Mouse (Mus musculus): ENCODE measurements around the gene Pigx.

DNA sequence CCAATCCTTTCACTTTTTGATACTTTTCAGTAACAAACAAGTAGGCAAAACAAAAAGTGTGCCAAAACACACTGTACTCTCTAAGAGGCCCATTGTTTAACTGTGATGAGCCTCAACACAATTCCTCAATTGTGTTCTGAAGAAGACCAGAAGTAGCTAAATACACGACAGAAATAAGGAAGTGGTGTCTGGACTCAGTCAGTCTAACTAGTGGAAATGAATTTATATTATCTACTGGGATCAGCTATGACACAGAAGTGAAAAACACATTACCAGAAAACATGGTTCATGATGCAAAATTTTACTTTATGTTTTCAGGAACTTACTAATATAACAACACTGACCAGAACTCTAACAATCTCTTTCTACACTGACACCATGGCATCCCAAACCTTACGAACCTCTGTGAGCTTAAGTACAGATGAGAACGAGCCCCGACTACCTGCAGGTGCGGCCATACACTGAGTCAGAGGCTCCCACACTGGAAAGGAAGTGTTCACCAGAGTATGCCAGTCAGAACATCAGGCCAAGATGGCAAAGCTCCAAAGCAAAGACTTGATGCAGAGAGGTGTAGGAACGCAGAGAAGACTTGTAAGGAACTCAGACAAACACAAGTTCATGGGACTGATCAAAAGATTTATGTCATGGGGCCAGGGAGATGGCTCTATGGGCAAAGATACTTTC is 39.6 kb downstream of the Pigx start:
- TF ChIP-seq CTCF (IDR thresholded peaks at IDR 0.05; ENCODE audit: low read depth, low read length) (no peak), POLR2A (IDR thresholded peaks at IDR 0.05; ENCODE audit: extremely low read depth, insufficient read depth, low read length) (no peak)
